Mouse (Mus musculus): ENCODE results near the gene Cul4b. TPM values are rescaled to one million over a fixed set of nuclear protein-coding genes. Genes with fewer than 3 reads are reported as not detected.

The Cul4b gene
- total RNA-seq, 2 experiments from 2014 or later, result 40.1 to 42.0 TPM

Other genes starting within 250 kb of the Cul4b start
- gene Lamp2, start 119.7 kb downstream of the Cul4b start, total RNA-seq (2021), result 10 to 100 TPM; 61.2 to 62.9 TPM
- 100 to 1,000 TPM in 1 of 2 experiments, 10 to 100 TPM in 1; 95.1 to 107 TPM for gene Mcts1, start 24.4 kb upstream of the Cul4b start, total RNA-seq (2021)
- gene C1galt1c1, start 58.9 kb upstream of the Cul4b start, total RNA-seq (2021), result 10 to 100 TPM; 15.2 to 17.3 TPM
- gene 6030498E09Rik, start 196.5 kb upstream of the Cul4b start, total RNA-seq (2021), result not detected

Measured in layer of hippocampus, postnatal 10 days (tissue).